Mouse (Mus musculus) liver, postnatal 0 days (tissue): ENCODE results near the gene Pakap.

Experiments
- CTCF ChIP-seq: sonication (generic); IDR thresholded peaks from 2 replicates; pipeline ENCODE4 v1.5.1; 2016; ENCODE audit warnings: antibody characterized with exemption, low read depth
- EP300 ChIP-seq: IDR thresholded peaks from 2 replicates; pipeline ENCODE4 v1.6.1; 2016; ENCODE audit warnings: antibody characterized with exemption, low read depth, mild to moderate bottlenecking

- no peak for TF ChIP-seq CTCF
- no peak for TF ChIP-seq EP300
These were observed 311.2 kb downstream of the Pakap start for GRCm38 (mm10) chr4:57879137-57879536.
